Mouse (Mus musculus) liver, embryonic 12.5 days (tissue): ENCODE results near the gene Ly6g5c. TPM values are rescaled to one million over a fixed set of nuclear protein-coding genes. Genes with fewer than 3 reads are reported as not detected.

ENCODE experiments used
- polyA plus RNA-seq: library from polyadenylated mRNA; unstranded; fragments of >200 nt; fragmentation: Nextera tagmentation; extraction: Ambion mirVana; gene quantifications from 2 replicates; pipeline ENCODE4 v1.2.1, GENCODE M21; 2016

Ly6g5c gene
- polyA plus RNA-seq, 1 experiment from 2014 or later, result not detected

Other genes starting within 250 kb of the Ly6g5c start
- 83.5 and 85.0 TPM in 2 replicates for gene Cfb, start 245.8 kb upstream of the Ly6g5c start, polyA plus RNA-seq
- gene Zbtb12, start 228.8 kb upstream of the Ly6g5c start, polyA plus RNA-seq, result 1.8 and 1.9 TPM in 2 replicates
- gene Gm20547, start 226.2 kb upstream of the Ly6g5c start, polyA plus RNA-seq, result not detected in 2 replicates
- gene C2, start 210.0 kb upstream of the Ly6g5c start, polyA plus RNA-seq, result 7.9 and 8.2 TPM in 2 replicates
- 27.1 and 32.8 TPM in 2 replicates for gene Ehmt2, start 209.8 kb upstream of the Ly6g5c start, polyA plus RNA-seq
- 0.75 and 0.79 TPM in 2 replicates for gene Slc44a4, start 193.8 kb upstream of the Ly6g5c start, polyA plus RNA-seq
- 16.9 and 17.3 TPM in 2 replicates for gene Neu1, start 177.0 kb upstream of the Ly6g5c start, polyA plus RNA-seq
- 0.11 and 0.21 TPM in 2 replicates for gene Hspa1b, start 149.0 kb upstream of the Ly6g5c start, polyA plus RNA-seq
- 0.73 TPM in 1 of 2 replicates, not detected in the other for gene Gm20481, start 138.4 kb upstream of the Ly6g5c start, polyA plus RNA-seq
- gene Hspa1a, start 136.1 kb upstream of the Ly6g5c start, polyA plus RNA-seq, result 2.8 and 5.0 TPM in 2 replicates
- gene Hspa1l, start 135.6 kb upstream of the Ly6g5c start, polyA plus RNA-seq, result 0.38 and 0.49 TPM in 2 replicates
- gene Lsm2, start 126.4 kb upstream of the Ly6g5c start, polyA plus RNA-seq, result 202 and 215 TPM in 2 replicates
- 208 and 211 TPM in 2 replicates for gene Vars, start 107.3 kb upstream of the Ly6g5c start, polyA plus RNA-seq
- gene Vwa7, start 91.7 kb upstream of the Ly6g5c start, polyA plus RNA-seq, result 0.10 and 0.15 TPM in 2 replicates
- 2.8 and 3.4 TPM in 2 replicates for gene Sapcd1, start 80.3 kb upstream of the Ly6g5c start, polyA plus RNA-seq
- 4.0 and 4.8 TPM in 2 replicates for gene Msh5, start 61.5 kb upstream of the Ly6g5c start, polyA plus RNA-seq
- gene Clic1, start 58.3 kb upstream of the Ly6g5c start, polyA plus RNA-seq, result 160 and 162 TPM in 2 replicates
- 49.0 and 49.1 TPM in 2 replicates for gene Ddah2, start 49.2 kb upstream of the Ly6g5c start, polyA plus RNA-seq
- gene Ly6g6c, start 42.9 kb upstream of the Ly6g5c start, polyA plus RNA-seq, result 0.41 and 0.44 TPM in 2 replicates
- 7.3 and 8.7 TPM in 2 replicates for gene Mpig6b, start 42.1 kb upstream of the Ly6g5c start, polyA plus RNA-seq
- 0.23 TPM in 1 of 2 replicates, not detected in the other for gene Ly6g6e, start 31.4 kb upstream of the Ly6g5c start, polyA plus RNA-seq
- gene Ly6g6d, start 30.2 kb upstream of the Ly6g5c start, polyA plus RNA-seq, result 0.36 and 0.53 TPM in 2 replicates
- 10.2 and 10.5 TPM in 2 replicates for gene Ly6g6f, start 22.7 kb upstream of the Ly6g5c start, polyA plus RNA-seq
- gene Abhd16a, start 19.0 kb upstream of the Ly6g5c start, polyA plus RNA-seq, result 60.2 and 61.1 TPM in 2 replicates
- 0.55 and 0.81 TPM in 2 replicates for gene Ly6g5b, start 7.1 kb downstream of the Ly6g5c start, polyA plus RNA-seq
- gene Gpank1, start 13.2 kb downstream of the Ly6g5c start, polyA plus RNA-seq, result 16.5 and 19.6 TPM in 2 replicates
- gene Csnk2b, start 13.8 kb downstream of the Ly6g5c start, polyA plus RNA-seq, result 187 and 192 TPM in 2 replicates
- 3.7 and 4.3 TPM in 2 replicates for gene D17H6S53E, start 18.1 kb downstream of the Ly6g5c start, polyA plus RNA-seq
- 482 and 508 TPM in 2 replicates for gene Apom, start 23.8 kb downstream of the Ly6g5c start, polyA plus RNA-seq
- 29.1 and 35.5 TPM in 2 replicates for gene Bag6, start 26.9 kb downstream of the Ly6g5c start, polyA plus RNA-seq
- 83.0 and 86.8 TPM in 2 replicates for gene Prrc2a, start 56.6 kb downstream of the Ly6g5c start, polyA plus RNA-seq
- gene Aif1, start 67.8 kb downstream of the Ly6g5c start, polyA plus RNA-seq, result 10.5 and 11.6 TPM in 2 replicates
- 20.8 and 23.7 TPM in 2 replicates for gene Lst1, start 80.2 kb downstream of the Ly6g5c start, polyA plus RNA-seq
- gene Ltb, start 86.2 kb downstream of the Ly6g5c start, polyA plus RNA-seq, result 1.2 and 1.3 TPM in 2 replicates
- gene Tnf, start 93.7 kb downstream of the Ly6g5c start, polyA plus RNA-seq, result 0.33 and 0.36 TPM in 2 replicates
- 0.12 TPM in 1 of 2 replicates, not detected in the other for gene Lta, start 97.1 kb downstream of the Ly6g5c start, polyA plus RNA-seq
- gene Gm16181, start 112.6 kb downstream of the Ly6g5c start, polyA plus RNA-seq, result 0.42 TPM in 1 of 2 replicates, not detected in the other
- gene Atp6v1g2, start 125.4 kb downstream of the Ly6g5c start, polyA plus RNA-seq, result 1.3 and 1.8 TPM in 2 replicates
- 5.7 and 6.4 TPM in 2 replicates for gene Nfkbil1, start 127.5 kb downstream of the Ly6g5c start, polyA plus RNA-seq
- 258 and 267 TPM in 2 replicates for gene Ddx39b, start 133.5 kb downstream of the Ly6g5c start, polyA plus RNA-seq
- gene H2-D1, start 154.5 kb downstream of the Ly6g5c start, polyA plus RNA-seq, result 66.8 and 72.5 TPM in 2 replicates
- 0.93 and 1.0 TPM in 2 replicates for gene H2-Q1, start 212.1 kb downstream of the Ly6g5c start, polyA plus RNA-seq
- gene H2-Q2, start 234.0 kb downstream of the Ly6g5c start, polyA plus RNA-seq, result 0.72 and 0.85 TPM in 2 replicates